Mouse (Mus musculus) MEL (cell line): ENCODE measurements around the gene Gm21693. TPM values are rescaled to one million over a fixed set of nuclear protein-coding genes. Genes with fewer than 3 reads are reported as not detected.
"Not testable (repeated sequence)": the region's sequence is repeated elsewhere in the genome, so short reads cannot be mapped to it uniquely, and the experiment has no call there.

ENCODE experiments used
- DNase-seq: peaks from one replicate; pipeline ENCODE4 v3.0.0; 2011; ENCODE audit warnings: low read depth, low spot score
- H3K27ac ChIP-seq: 2 replicates; pipeline ENCODE4 v1.5.1; 2012; ENCODE audit warnings: low read depth, mild to moderate bottlenecking, control low read depth, low read length, moderate library complexity; ENCODE audit not compliant: control insufficient read depth
- H3K27me3 ChIP-seq, 2 experiments: fragments of 150-350 bp in 1 of 2; sonication (generic) in 1 of 2; 2 replicates each; pipeline ENCODE4 v1.6.1; 2012; ENCODE audit warnings: low read length in 2 of 2, mild to moderate bottlenecking in 2 of 2, improper control_type of control experiment in 1 of 2, moderate library complexity in 1 of 2; ENCODE audit not compliant: insufficient read depth in 2 of 2, control insufficient read depth in 1 of 2
- H3K36me3 ChIP-seq, 2 experiments: 2 replicates each; pipeline ENCODE4 v1.6.1; 2012 to 2014; ENCODE audit warnings: low read length in 2 of 2, improper control_type of control experiment in 1 of 2, inconsistent platforms in 1 of 2, mild to moderate bottlenecking in 1 of 2; ENCODE audit not compliant: insufficient read depth in 2 of 2, control insufficient read depth in 1 of 2
- H3K4me1 ChIP-seq, 2 experiments: fragments of 150-350 bp in 1 of 2; sonication (generic) in 1 of 2; 2 replicates each; pipeline ENCODE4 v1.6.1; 2012; ENCODE audit warnings: low read length in 2 of 2, improper control_type of control experiment in 1 of 2, mild to moderate bottlenecking in 1 of 2; ENCODE audit not compliant: insufficient read depth in 2 of 2, control insufficient read depth in 1 of 2
- H3K4me3 ChIP-seq, 2 experiments: fragments of 150-350 bp in 1 of 2; sonication (generic) in 1 of 2; 2 replicates each; pipeline ENCODE4 v1.5.1; 2012; ENCODE audit warnings: low read depth in 2 of 2, low read length in 2 of 2, mild to moderate bottlenecking in 2 of 2, moderate library complexity in 2 of 2, control low read depth in 1 of 2, improper control_type of control experiment in 1 of 2; ENCODE audit not compliant: control insufficient read depth in 1 of 2, insufficient read depth in 1 of 2
- H3K79me2 ChIP-seq: 2 replicates; pipeline ENCODE4 v1.6.1; 2012; ENCODE audit warnings: mild to moderate bottlenecking, low read length, moderate library complexity; ENCODE audit not compliant: control insufficient read depth, poor library complexity, insufficient read depth
- H3K9ac ChIP-seq: 2 replicates; pipeline ENCODE4 v1.6.1; 2012; ENCODE audit warnings: low read depth, mild to moderate bottlenecking, control low read depth, low read length, moderate library complexity; ENCODE audit not compliant: control insufficient read depth, poor library complexity, severe bottlenecking
- H3K9me3 ChIP-seq: fragments of 150-350 bp; sonication (generic); replicated peaks from 2 replicates; pipeline ENCODE4 v1.6.1; 2012; ENCODE audit warnings: mild to moderate bottlenecking, low read length, improper control_type of control experiment, moderate library complexity; ENCODE audit not compliant: insufficient read depth
- polyA plus RNA-seq, 2 experiments: library from polyadenylated mRNA; stranded (reverse) in 1 of 2; unstranded in 1 of 2; fragments of >175 nt in 1 of 2; fragments of >200 nt in 1 of 2; gene quantifications; 2 replicates each; pipeline versions ENCODE4 v1.2.1 to v1.2.4; 2012; ENCODE audit warnings: low replicate concordance in 2 of 2, low read depth in 1 of 2; ENCODE audit not compliant: insufficient read length in 2 of 2, insufficient read depth in 1 of 2, missing spikeins in 1 of 2
- total RNA-seq: library from RNA; depleted of rRNA; stranded (reverse); fragments of 300-350 nt; gene quantifications from 2 replicates; pipeline ENCODE4 v1.2.3, GENCODE M21; 2012; rRNA removed

Gm21693 gene
- total RNA-seq (not detected in 2 replicates), polyA plus RNA-seq (not detected)

GRCm38 (mm10) chrY:3345229-3345628 lies at the start of gene Gm21693:
Gm21693 (minus strand) TSS chrY:3345329.
- not testable (repeated sequence) for DNase-seq, H3K9ac ChIP-seq, H3K9me3 ChIP-seq, H3K4me1 ChIP-seq, H3K27ac ChIP-seq, H3K79me2 ChIP-seq, H3K4me3 ChIP-seq, H3K36me3 ChIP-seq, H3K27me3 ChIP-seq

GRCm38 (mm10) chrY:3340661-3341060 lies 4.5 kb downstream of the Gm21693 start:
- not testable (repeated sequence) for H3K27ac ChIP-seq, DNase-seq, H3K27me3 ChIP-seq, H3K9ac ChIP-seq, H3K9me3 ChIP-seq, H3K4me1 ChIP-seq, H3K79me2 ChIP-seq, H3K36me3 ChIP-seq, H3K4me3 ChIP-seq

DNA sequence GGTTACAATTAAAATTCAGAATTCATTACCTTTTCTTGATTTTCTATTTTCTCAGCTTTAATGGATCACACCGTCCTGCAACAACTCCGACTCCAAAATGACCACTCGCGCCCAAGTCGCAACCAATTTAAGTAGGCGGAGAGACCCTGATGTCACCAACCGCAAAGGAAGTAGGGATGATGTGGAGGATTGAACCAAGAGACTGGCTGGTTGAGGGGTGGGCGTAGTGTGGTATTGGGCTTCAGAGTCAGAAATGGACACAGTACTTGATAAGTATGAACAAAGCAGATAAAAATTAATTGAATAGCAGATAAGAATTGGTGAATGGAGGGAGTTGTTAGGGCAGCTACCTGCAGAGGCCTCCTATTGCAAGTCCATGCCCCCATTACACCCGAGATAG lies 38.8 kb downstream of the Gm21693 start, which contains the start of gene Gm21677:
Gm21677 (minus strand) TSS at position 101 of the 400 bp plus-strand sequence.
- DNase-seq, H3K9me3 ChIP-seq, H3K9ac ChIP-seq, H3K4me3 ChIP-seq, H3K36me3 ChIP-seq, H3K27ac ChIP-seq, H3K27me3 ChIP-seq, H3K79me2 ChIP-seq, H3K4me1 ChIP-seq: not testable (repeated sequence)

Other genes starting within 250 kb of the Gm21693 start
- not detected in 2 replicates for gene Gm21677, start 38.9 kb downstream of the Gm21693 start, total RNA-seq
- gene Gm21677, start 38.9 kb downstream of the Gm21693 start, polyA plus RNA-seq: not detected
- not detected in 2 replicates for gene Gm21704, start 64.8 kb upstream of the Gm21693 start, total RNA-seq
- not detected for gene Gm21704, start 64.8 kb upstream of the Gm21693 start, polyA plus RNA-seq
- not detected in 2 replicates for gene Gm21708, start 64.8 kb upstream of the Gm21693 start, total RNA-seq
- gene Gm21708, start 64.8 kb upstream of the Gm21693 start, polyA plus RNA-seq: not detected